Mouse (Mus musculus): ENCODE data around the gene Ubald1. TPM values are rescaled to one million over a fixed set of nuclear protein-coding genes. Genes with fewer than 3 reads are reported as not detected.

Gene Ubald1
- polyA plus RNA-seq, 1 experiment: not detected

GRCm38 (mm10) chr16:4863742-4864141 is 16.4 kb downstream of the Ubald1 start:
- no peak overlapping the region for H3K4me3 ChIP-seq (ENCODE audit: insufficient read depth, low read depth, low read length)
- 86% methylated on average over 8 of the region's 8 CpGs for WGBS

GRCm38 (mm10) chr16:4862863-4863483 is 17.1 kb downstream of the Ubald1 start:
- 39% methylated on average over 9 of the region's 9 CpGs for WGBS
- Histone ChIP-seq H3K4me1 (ENCODE audit: control insufficient read depth, insufficient read depth, low read length) (0 out of 2 replicates have a peak, but pooled peaks cover 2% of the 10 kb centered on the region), H3K4me3 (ENCODE audit: insufficient read depth, low read depth, low read length) (no peak overlapping the region), H3K27ac (ENCODE audit: insufficient read depth, low read depth, low read length) (no peak overlapping the region)
- TF ChIP-seq POLR2A (IDR thresholded peaks at IDR 0.05; ENCODE audit: insufficient read depth, low read depth, low read length): no peak
- TF ChIP-seq CTCF (IDR thresholded peaks at IDR 0.05; ENCODE audit: insufficient read depth, low read depth, low read length): peak; percentile 82

More at GRCm38 (mm10) chr16:4863742-4864141, 16.4 kb downstream of the Ubald1 start:
- Histone ChIP-seq H3K27ac (ENCODE audit: insufficient read depth, low read depth, low read length) (no peak overlapping the region), H3K4me1 (ENCODE audit: control insufficient read depth, insufficient read depth, low read length) (0 out of 2 replicates have a peak, but pooled peaks cover 2% of the 10 kb centered on the region)
- TF ChIP-seq CTCF (IDR thresholded peaks at IDR 0.05; ENCODE audit: insufficient read depth, low read depth, low read length): no peak
- TF ChIP-seq POLR2A (IDR thresholded peaks at IDR 0.05; ENCODE audit: insufficient read depth, low read depth, low read length): no peak

- 0 out of 2 replicates have a peak, but pooled peaks cover 2% of the 10 kb centered on the region for H3K4me1 ChIP-seq (ENCODE audit: control insufficient read depth, insufficient read depth, low read length)
- no peak overlapping the region for H3K4me3 ChIP-seq (ENCODE audit: insufficient read depth, low read depth, low read length)
- H3K27ac ChIP-seq (ENCODE audit: insufficient read depth, low read depth, low read length): no peak overlapping the region
- TF ChIP-seq CTCF (IDR thresholded peaks at IDR 0.05; ENCODE audit: insufficient read depth, low read depth, low read length) (no peak), POLR2A (IDR thresholded peaks at IDR 0.05; ENCODE audit: insufficient read depth, low read depth, low read length) (no peak)
- WGBS: 35% methylated on average over 10 of the region's 10 CpGs
These were observed 18.7 kb downstream of the Ubald1 start for GRCm38 (mm10) chr16:4861392-4861791.

GRCm38 (mm10) chr16:4855046-4855650 is 25.0 kb downstream of the Ubald1 start:
- no peak overlapping the region for H3K4me3 ChIP-seq (ENCODE audit: insufficient read depth, low read depth, low read length)
- TF ChIP-seq CTCF (IDR thresholded peaks at IDR 0.05; ENCODE audit: insufficient read depth, low read depth, low read length): no peak
- no peak for TF ChIP-seq POLR2A (IDR thresholded peaks at IDR 0.05; ENCODE audit: insufficient read depth, low read depth, low read length)
- H3K4me1 ChIP-seq (ENCODE audit: control insufficient read depth, insufficient read depth, low read length): no peaks in the 10 kb centered on the region
- H3K27ac ChIP-seq (ENCODE audit: insufficient read depth, low read depth, low read length): no peak overlapping the region
- 83% methylated on average over 5 of the region's 5 CpGs for WGBS

- Histone ChIP-seq H3K27ac (ENCODE audit: insufficient read depth, low read depth, low read length) (no peak overlapping the region), H3K4me1 (ENCODE audit: control insufficient read depth, insufficient read depth, low read length) (no peaks in the 10 kb centered on the region), H3K4me3 (ENCODE audit: insufficient read depth, low read depth, low read length) (no peak overlapping the region)
- 84% methylated on average over 5 of the region's 5 CpGs for WGBS
- TF ChIP-seq CTCF (IDR thresholded peaks at IDR 0.05; ENCODE audit: insufficient read depth, low read depth, low read length): no peak
- TF ChIP-seq POLR2A (IDR thresholded peaks at IDR 0.05; ENCODE audit: insufficient read depth, low read depth, low read length): no peak
These were observed 29.0 kb downstream of the Ubald1 start for GRCm38 (mm10) chr16:4850938-4851628.

GRCm38 (mm10) chr16:4850361-4850760 is 29.8 kb downstream of the Ubald1 start:
- no peaks in the 10 kb centered on the region for H3K4me1 ChIP-seq (ENCODE audit: control insufficient read depth, insufficient read depth, low read length)
- no peak overlapping the region for H3K4me3 ChIP-seq (ENCODE audit: insufficient read depth, low read depth, low read length)
- H3K27ac ChIP-seq (ENCODE audit: insufficient read depth, low read depth, low read length): no peak overlapping the region
- no peak for TF ChIP-seq CTCF (IDR thresholded peaks at IDR 0.05; ENCODE audit: insufficient read depth, low read depth, low read length)
- no peak for TF ChIP-seq POLR2A (IDR thresholded peaks at IDR 0.05; ENCODE audit: insufficient read depth, low read depth, low read length)
- 73% methylated on average over 7 of the region's 7 CpGs for WGBS

GRCm38 (mm10) chr16:4848090-4848489 is 32.0 kb downstream of the Ubald1 start:
- no peak overlapping the region for H3K4me3 ChIP-seq (ENCODE audit: insufficient read depth, low read depth, low read length)
- no peak for TF ChIP-seq POLR2A (IDR thresholded peaks at IDR 0.05; ENCODE audit: insufficient read depth, low read depth, low read length)
- no peak for TF ChIP-seq CTCF (IDR thresholded peaks at IDR 0.05; ENCODE audit: insufficient read depth, low read depth, low read length)
- WGBS: 96% methylated on average over 2 of the region's 2 CpGs

GRCm38 (mm10) chr16:4847041-4847440 is 33.1 kb downstream of the Ubald1 start:
- Histone ChIP-seq H3K4me3 (ENCODE audit: insufficient read depth, low read depth, low read length) (no peak overlapping the region), H3K27ac (ENCODE audit: insufficient read depth, low read depth, low read length) (no peak overlapping the region)
- 88% methylated on average over 3 of the region's 3 CpGs for WGBS

More at GRCm38 (mm10) chr16:4848090-4848489, 32.0 kb downstream of the Ubald1 start:
- H3K27ac ChIP-seq (ENCODE audit: insufficient read depth, low read depth, low read length): no peak overlapping the region
- no peaks in the 10 kb centered on the region for H3K4me1 ChIP-seq (ENCODE audit: control insufficient read depth, insufficient read depth, low read length)

GRCm38 (mm10) chr16:4840231-4840630 is 39.9 kb downstream of the Ubald1 start:
- H3K27ac ChIP-seq (ENCODE audit: insufficient read depth, low read depth, low read length): no peak overlapping the region
- H3K4me3 ChIP-seq (ENCODE audit: insufficient read depth, low read depth, low read length): no peak overlapping the region
- 0 out of 2 replicates have a peak, but pooled peaks cover 3% of the 10 kb centered on the region for H3K4me1 ChIP-seq (ENCODE audit: control insufficient read depth, insufficient read depth, low read length)
- 75% methylated on average over 8 of the region's 8 CpGs for WGBS
- no peak for TF ChIP-seq CTCF (IDR thresholded peaks at IDR 0.05; ENCODE audit: insufficient read depth, low read depth, low read length)
- TF ChIP-seq POLR2A (IDR thresholded peaks at IDR 0.05; ENCODE audit: insufficient read depth, low read depth, low read length): no peak

More at GRCm38 (mm10) chr16:4847041-4847440, 33.1 kb downstream of the Ubald1 start:
- no peak for TF ChIP-seq POLR2A (IDR thresholded peaks at IDR 0.05; ENCODE audit: insufficient read depth, low read depth, low read length)
- no peak for TF ChIP-seq CTCF (IDR thresholded peaks at IDR 0.05; ENCODE audit: insufficient read depth, low read depth, low read length)
- H3K4me1 ChIP-seq (ENCODE audit: control insufficient read depth, insufficient read depth, low read length): no peaks in the 10 kb centered on the region
